Mouse (Mus musculus) stomach, postnatal 0 days (tissue): ENCODE results near the gene Mfsd4b3.

Experiments
- CTCF ChIP-seq: IDR thresholded peaks from 2 replicates; pipeline ENCODE4 v1.5.1; 2016; ENCODE audit warnings: antibody characterized with exemption, low read depth, mild to moderate bottlenecking, moderate library complexity
- EP300 ChIP-seq: optimal IDR thresholded peaks from 2 replicates; pipeline ENCODE3; 2016; ENCODE audit warnings: antibody characterized with exemption

DNA sequence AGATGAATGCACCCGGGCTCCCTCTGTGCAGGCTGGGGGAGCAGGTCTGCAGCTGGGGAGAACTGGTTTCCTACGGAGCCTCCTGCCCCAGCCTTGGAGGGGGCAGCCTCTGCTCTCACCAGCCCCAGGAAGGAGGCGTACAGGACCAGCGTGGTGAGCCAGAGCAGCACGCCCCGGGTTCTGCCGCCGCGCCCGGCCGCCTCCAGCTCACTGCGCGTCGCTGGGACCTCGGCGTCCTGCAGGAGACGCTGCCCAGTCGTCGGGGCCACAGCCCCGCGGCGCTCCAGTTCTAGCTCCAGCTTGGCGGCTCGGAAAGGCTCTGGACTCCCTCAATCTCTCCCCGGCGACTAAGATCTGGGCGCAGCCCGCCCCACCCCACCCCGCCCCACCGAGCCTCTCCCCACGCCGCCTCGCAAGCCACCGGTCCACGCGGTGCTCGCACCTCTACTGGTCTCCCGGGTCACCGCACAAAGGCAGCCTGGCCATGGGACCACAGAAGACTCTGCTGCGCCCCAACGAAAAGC is 33.3 kb downstream of the Mfsd4b3 start, which contains the start of gene Mfsd4b2:
- peak; percentile 52 for TF ChIP-seq CTCF
- TF ChIP-seq EP300: no peak
